Mouse (Mus musculus) G1E (cell line): Measurements from ENCODE around the gene Gm6793.

Experiments used
- CTCF ChIP-seq: IDR thresholded peaks from 2 replicates; pipeline ENCODE4 v1.5.1; 2012; ENCODE audit warnings: low read depth, low read length, inconsistent platforms, mixed read lengths
- POLR2AphosphoS5 ChIP-seq: IDR thresholded peaks from 2 replicates; pipeline ENCODE4 v1.6.1; 2012; ENCODE audit warnings: low read depth, low read length, inconsistent platforms; ENCODE audit not compliant: insufficient replicate concordance
- TAL1 ChIP-seq: conservative IDR thresholded peaks from 2 replicates; pipeline ENCODE4 v1.6.1; 2012; ENCODE audit warnings: low read depth, low read length, inconsistent platforms, mixed read lengths

- TF ChIP-seq CTCF (no peak), TAL1 (no peak), POLR2AphosphoS5 (no peak)
Observed at GRCm38 (mm10) chr8:111963546-111963945, 51.3 kb downstream of the Gm6793 start.
